Comparison of ENCODE assay signal across 10 mouse cellular contexts in the genomic region with DNA sequence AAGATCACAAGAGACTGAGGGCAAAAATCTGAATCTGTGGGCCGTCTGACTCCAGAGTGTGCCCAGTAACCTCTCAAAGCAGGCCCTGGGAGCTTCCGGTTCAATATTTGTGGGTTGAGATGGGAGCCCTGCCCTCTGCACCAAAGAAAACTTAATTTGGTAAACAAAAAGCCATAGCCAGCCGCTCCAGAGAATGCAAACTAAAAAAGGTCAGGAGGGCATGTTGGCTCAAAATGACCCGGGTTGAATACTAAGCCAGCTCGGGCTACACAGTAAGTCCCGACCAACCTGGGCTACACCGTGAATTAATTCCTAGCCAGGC. TPM values are rescaled to one million over a fixed set of nuclear protein-coding genes. Genes with fewer than 3 reads are reported as not detected.
DNase-seq lines count a peak whose midpoint lies in the region; ATAC-seq lines count a peak whose summit lies in the region.
"Had no signal": no experiment of that assay in that cellular context is flagged by ENCODE, and none has a peak within 500 bp of the region (broad histone marks: within the 10 kb centered on the region; RNA-seq: fewer than 3 reads in every experiment).

No protein-coding gene starts in this region.

- H3K27ac ChIP-seq in neural tube, embryonic 11.5 days (ENCODE audit: low read depth, low read length): peak overlapping the region; percentile 81
- peak overlapping the region; percentile 97 for H3K27ac ChIP-seq in forebrain, embryonic 14.5 days (ENCODE audit: low read depth, low read length)
- peak overlapping the region; percentile 90 for H3K27ac ChIP-seq in liver, embryonic 11.5 days (ENCODE audit: low read depth, low read length)
- peak overlapping the region; percentile 94 for H3K27ac ChIP-seq in stomach, embryonic 14.5 days (ENCODE audit: low read length)

- no peaks in the 10 kb centered on the region for H3K9me3 ChIP-seq in neural tube, embryonic 11.5 days (ENCODE audit: control insufficient read depth, low read length)
- H3K9me3 ChIP-seq in forebrain, embryonic 14.5 days (replicated peaks; ENCODE audit: control insufficient read depth, low read length): no peaks in the 10 kb centered on the region
- no peaks in the 10 kb centered on the region for H3K9me3 ChIP-seq in liver, embryonic 11.5 days (ENCODE audit: control insufficient read depth, low read length)
- no peaks in the 10 kb centered on the region for H3K9me3 ChIP-seq in stomach, embryonic 14.5 days (ENCODE audit: control insufficient read depth, low read depth, low read length)

- peak; percentile 52 for ATAC-seq in neural tube, embryonic 11.5 days (ENCODE audit: insufficient read depth, low FRiP score, low TSS enrichment)
- no peak; the same call in 1 of the 2 replicates for ATAC-seq in forebrain, embryonic 14.5 days
- ATAC-seq in liver, embryonic 11.5 days (replicated peaks; ENCODE audit: low FRiP score): peak; percentile 40
- peak; percentile 35; the same call in 1 of the 2 replicates for ATAC-seq in stomach, embryonic 14.5 days (ENCODE audit: insufficient number of reproducible peaks, insufficient read depth, low FRiP score, low read depth)

- peaks cover 14% of the 10 kb centered on the region; the same call in 1 of the 2 replicates for H3K4me1 ChIP-seq in neural tube, embryonic 11.5 days (ENCODE audit: control insufficient read depth, insufficient read depth, low read length)
- peaks cover 6% of the 10 kb centered on the region; the same call in 1 of the 2 replicates for H3K4me1 ChIP-seq in forebrain, embryonic 14.5 days (ENCODE audit: control insufficient read depth, insufficient read depth, low read length)
- H3K4me1 ChIP-seq in liver, embryonic 11.5 days (replicated peaks; ENCODE audit: control insufficient read depth, insufficient read depth, low read length): peaks cover 14% of the 10 kb centered on the region
- peaks cover 9% of the 10 kb centered on the region for H3K4me1 ChIP-seq in stomach, embryonic 14.5 days (ENCODE audit: control insufficient read depth, insufficient read depth, low read length)

- H3K27me3 ChIP-seq in neural tube, embryonic 11.5 days (ENCODE audit: control insufficient read depth, insufficient read depth, low read length): no peaks in the 10 kb centered on the region
- H3K27me3 ChIP-seq in forebrain, embryonic 14.5 days (replicated peaks; ENCODE audit: control insufficient read depth, insufficient read depth, low read length): no peaks in the 10 kb centered on the region
- H3K27me3 ChIP-seq in liver, embryonic 11.5 days (replicated peaks; ENCODE audit: control insufficient read depth, insufficient read depth, low read length): no peaks in the 10 kb centered on the region
- no peaks in the 10 kb centered on the region for H3K27me3 ChIP-seq in stomach, embryonic 14.5 days (ENCODE audit: control insufficient read depth, insufficient read depth, low read length)

- peak overlapping the region; percentile 60 for H3K4me3 ChIP-seq in neural tube, embryonic 11.5 days (ENCODE audit: low read depth, low read length)
- peak overlapping the region; percentile 60 for H3K4me3 ChIP-seq in forebrain, embryonic 14.5 days (ENCODE audit: low read depth, low read length)
- peak overlapping the region; percentile 79 for H3K4me3 ChIP-seq in liver, embryonic 11.5 days (ENCODE audit: low read depth, low read length)
- peak overlapping the region; percentile 52 for H3K4me3 ChIP-seq in stomach, embryonic 14.5 days (ENCODE audit: low read depth, low read length)

- no peak for DNase-seq in neural tube, embryonic 11.5 days (ENCODE audit: low spot score)
- no peak for DNase-seq in neural tube, embryonic 10.5 days (ENCODE audit: extremely low spot score, low spot score)
- DNase-seq in forebrain, embryonic 14.5 days (ENCODE audit: low spot score): no peak
- DNase-seq in liver, embryonic 11.5 days (ENCODE audit: low spot score): no peak
- DNase-seq in layer of hippocampus, postnatal 36 days: no peak
- no peak for DNase-seq in natural killer cell, adult 2 months (ENCODE audit: low spot score in 2 of 2)
- DNase-seq in cerebellum, adult 8-10 months: no peak

- peaks cover 6% of the 10 kb centered on the region; the same call in 1 of the 2 replicates for H3K36me3 ChIP-seq in neural tube, embryonic 11.5 days (ENCODE audit: control insufficient read depth, insufficient read depth, low read length)
- H3K36me3 ChIP-seq in forebrain, embryonic 14.5 days (ENCODE audit: control insufficient read depth, insufficient read depth, low read length): peaks cover 21% of the 10 kb centered on the region
- H3K36me3 ChIP-seq in liver, embryonic 11.5 days (ENCODE audit: control insufficient read depth, insufficient read depth, low read length): peaks cover 16% of the 10 kb centered on the region
- H3K36me3 ChIP-seq in stomach, embryonic 14.5 days (ENCODE audit: control insufficient read depth, insufficient read depth, low read length): peaks cover 11% of the 10 kb centered on the region; the same call in 1 of the 2 replicates

- peak overlapping the region; percentile 49 for H3K4me2 ChIP-seq in neural tube, embryonic 11.5 days (ENCODE audit: low read depth)
- H3K4me2 ChIP-seq in forebrain, embryonic 14.5 days (ENCODE audit: low read length): peak overlapping the region; percentile 67
- H3K4me2 ChIP-seq in liver, embryonic 11.5 days: peak overlapping the region; percentile 82
- peak overlapping the region; percentile 91 for H3K4me2 ChIP-seq in stomach, embryonic 14.5 days (replicated peaks; ENCODE audit: low read depth, low read length)

- peak overlapping the region; percentile 63 for H3K9ac ChIP-seq in neural tube, embryonic 11.5 days (ENCODE audit: low read length)
- H3K9ac ChIP-seq in forebrain, embryonic 14.5 days (ENCODE audit: low read length): peak overlapping the region; percentile 64
- H3K9ac ChIP-seq in liver, embryonic 11.5 days (ENCODE audit: low read depth, low read length): peak overlapping the region; percentile 80
- H3K9ac ChIP-seq in stomach, embryonic 14.5 days (replicated peaks; ENCODE audit: low read depth, low read length): peak overlapping the region; percentile 58

- 38% methylated on average over 7 of the region's 7 CpGs for WGBS in neural tube, embryonic 11.5 days
- WGBS in forebrain, embryonic 14.5 days: 29% methylated on average over 7 of the region's 7 CpGs
- WGBS in liver, embryonic 11.5 days: 27% methylated on average over 7 of the region's 7 CpGs
- WGBS in stomach, embryonic 14.5 days: 23% methylated on average over 7 of the region's 7 CpGs

RNA-seq across cellular contexts. Expression of a gene that starts 0.6 kb away (rescaled TPM):
- 3.7 and 4.7 TPM in 2 replicates for polyA plus RNA-seq in neural tube, embryonic 11.5 days (2014; fragmentation: Nextera tagmentation; extraction: Ambion mirVana)
- 5.0 and 5.8 TPM in 2 replicates for polyA plus RNA-seq in forebrain, embryonic 14.5 days (2014; fragmentation: Nextera tagmentation; extraction: Ambion mirVana)
- polyA plus RNA-seq in liver, embryonic 11.5 days (2014; fragmentation: Nextera tagmentation; extraction: Ambion mirVana): 2.9 and 3.7 TPM in 2 replicates
- polyA plus RNA-seq in stomach, embryonic 14.5 days (2014; fragmentation: Nextera tagmentation; extraction: Ambion mirVana): 4.1 and 5.7 TPM in 2 replicates
- 10 to 100 TPM; 11.8 to 12.6 TPM for total RNA-seq in layer of hippocampus, postnatal 36 days (2021)

RNA-seq across cellular contexts. Expression of a gene that starts 10.4 kb away (rescaled TPM):
- not detected in 2 replicates for polyA plus RNA-seq in neural tube, embryonic 11.5 days (2014; fragmentation: Nextera tagmentation; extraction: Ambion mirVana)
- not detected in 2 replicates for polyA plus RNA-seq in forebrain, embryonic 14.5 days (2014; fragmentation: Nextera tagmentation; extraction: Ambion mirVana)
- not detected in 2 replicates for polyA plus RNA-seq in liver, embryonic 11.5 days (2014; fragmentation: Nextera tagmentation; extraction: Ambion mirVana)
- polyA plus RNA-seq in stomach, embryonic 14.5 days (2014; fragmentation: Nextera tagmentation; extraction: Ambion mirVana): not detected in 2 replicates
- not detected for total RNA-seq in layer of hippocampus, postnatal 36 days (2021)
- total RNA-seq: adrenal gland, postnatal 36 days had no signal
- polyA plus RNA-seq: large intestine, adult 2 months had no signal

RNA-seq across cellular contexts. Expression of a gene that starts 37.3 kb away (rescaled TPM):
- polyA plus RNA-seq in neural tube, embryonic 11.5 days (2014; fragmentation: Nextera tagmentation; extraction: Ambion mirVana): 59.4 and 59.9 TPM in 2 replicates
- 27.3 and 38.8 TPM in 2 replicates for polyA plus RNA-seq in forebrain, embryonic 14.5 days (2014; fragmentation: Nextera tagmentation; extraction: Ambion mirVana)
- polyA plus RNA-seq in liver, embryonic 11.5 days (2014; fragmentation: Nextera tagmentation; extraction: Ambion mirVana): 52.0 and 54.4 TPM in 2 replicates
- 30.5 and 34.6 TPM in 2 replicates for polyA plus RNA-seq in stomach, embryonic 14.5 days (2014; fragmentation: Nextera tagmentation; extraction: Ambion mirVana)
- 10 to 100 TPM; 51.2 to 56.8 TPM for total RNA-seq in layer of hippocampus, postnatal 36 days (2021)

RNA-seq across cellular contexts. Expression of a gene that starts 37.6 kb away (rescaled TPM):
- 101 and 107 TPM in 2 replicates for polyA plus RNA-seq in neural tube, embryonic 11.5 days (2014; fragmentation: Nextera tagmentation; extraction: Ambion mirVana)
- 101 TPM in 2 replicates for polyA plus RNA-seq in forebrain, embryonic 14.5 days (2014; fragmentation: Nextera tagmentation; extraction: Ambion mirVana)
- 109 and 117 TPM in 2 replicates for polyA plus RNA-seq in liver, embryonic 11.5 days (2014; fragmentation: Nextera tagmentation; extraction: Ambion mirVana)
- 106 and 117 TPM in 2 replicates for polyA plus RNA-seq in stomach, embryonic 14.5 days (2014; fragmentation: Nextera tagmentation; extraction: Ambion mirVana)
- total RNA-seq in layer of hippocampus, postnatal 36 days (2021): 100 to 1,000 TPM; 110 to 126 TPM
